Mouse (Mus musculus) liver, adult (tissue): ENCODE data around the gene Hk2.

Experiments used
- GATA4 ChIP-seq: IDR thresholded peaks from 2 replicates; pipeline ENCODE4 v1.6.1; 2014; ENCODE audit warnings: mild to moderate bottlenecking, low read length; ENCODE audit not compliant: insufficient replicate concordance

Hk2 gene

GRCm38 (mm10) chr6:82756799-82757210 is 17.4 kb downstream of the Hk2 start:
- TF ChIP-seq GATA4 = no peak

- TF ChIP-seq GATA4 = no peak
Observed at GRCm38 (mm10) chr6:82756216-82756615, 18.0 kb downstream of the Hk2 start.

- TF ChIP-seq GATA4 = no peak
Observed at GRCm38 (mm10) chr6:82755338-82755737, 18.9 kb downstream of the Hk2 start.

DNA sequence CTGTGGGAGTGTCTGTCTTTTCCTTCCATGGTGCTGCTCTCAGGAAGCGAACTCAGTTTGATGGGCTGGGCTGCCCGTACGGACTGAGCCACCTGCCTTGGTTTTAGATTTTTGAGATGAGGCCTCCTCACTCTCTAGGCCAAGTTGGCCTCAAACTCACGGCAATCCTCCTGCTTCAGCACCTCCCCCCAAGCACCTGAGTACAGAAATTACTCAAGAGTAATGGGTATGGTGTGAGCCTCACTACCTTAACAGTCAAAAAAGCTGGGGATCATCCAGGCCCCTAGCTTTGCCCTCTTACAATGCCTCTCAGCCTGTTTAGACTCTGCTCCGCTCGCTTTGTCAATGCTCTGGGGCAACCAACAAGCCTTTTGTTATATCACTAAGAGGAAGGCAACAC is 19.5 kb downstream of the Hk2 start:
- no peak for TF ChIP-seq GATA4

DNA sequence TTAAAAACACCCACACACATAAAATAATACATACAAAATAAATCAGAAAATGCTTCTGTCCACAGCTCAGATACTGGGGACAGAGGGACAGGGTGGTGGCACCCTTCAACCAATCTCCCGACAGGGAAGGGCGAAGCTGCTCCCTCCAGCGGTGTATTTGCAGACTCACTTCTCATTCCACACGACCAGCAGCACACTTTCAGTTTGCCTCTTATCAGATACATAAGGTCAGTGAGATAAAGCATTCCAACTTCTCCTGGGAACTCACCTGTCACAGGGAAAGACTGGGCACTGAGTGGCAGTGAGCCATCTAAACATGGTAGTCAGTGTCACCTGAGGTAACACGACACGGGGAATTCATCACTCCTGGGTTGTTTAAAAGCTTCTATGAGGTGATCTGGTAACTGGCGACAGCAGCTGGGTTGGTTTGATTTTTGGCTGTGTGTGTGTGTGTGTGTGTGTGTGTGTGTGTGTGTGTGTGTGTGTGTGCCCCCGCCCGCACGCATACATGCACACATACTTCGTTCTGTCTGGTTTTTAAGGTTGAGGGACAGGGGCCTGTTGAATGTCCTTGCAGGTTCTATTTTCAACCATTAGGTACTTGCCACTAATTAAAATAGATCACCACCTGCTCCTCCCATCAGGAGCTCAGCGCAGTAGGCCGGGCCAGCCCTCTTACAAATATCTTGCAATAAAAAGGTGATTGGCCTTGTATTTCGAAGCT is 20.5 kb downstream of the Hk2 start:
- no peak for TF ChIP-seq GATA4

DNA sequence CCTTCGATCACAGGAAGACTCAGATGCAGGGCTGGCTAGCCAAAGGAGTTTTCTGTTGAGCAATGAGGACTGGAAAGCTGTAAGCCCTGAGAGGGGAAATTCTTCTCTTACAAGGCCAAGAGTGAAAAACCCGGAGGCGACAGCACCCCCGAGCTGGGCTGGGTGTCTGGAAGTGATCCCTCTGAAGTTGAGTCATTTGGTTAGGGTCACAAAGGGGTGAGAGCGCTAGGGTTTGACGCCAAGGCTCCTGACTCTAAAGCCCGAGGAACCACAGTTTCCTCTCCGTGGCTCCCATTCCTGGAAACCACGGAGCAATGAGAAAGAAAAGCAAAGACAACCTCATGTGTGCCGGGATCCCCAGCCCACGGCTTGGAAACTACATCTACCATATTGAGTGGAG is 21.2 kb downstream of the Hk2 start:
- TF ChIP-seq GATA4 = no peak

- TF ChIP-seq GATA4 = no peak
Observed at GRCm38 (mm10) chr6:82751791-82752190, 22.5 kb downstream of the Hk2 start.

GRCm38 (mm10) chr6:82751031-82751430 is 23.2 kb downstream of the Hk2 start:
- no peak for TF ChIP-seq GATA4

- no peak for TF ChIP-seq GATA4
Observed at GRCm38 (mm10) chr6:82750063-82750462, 24.2 kb downstream of the Hk2 start.

DNA sequence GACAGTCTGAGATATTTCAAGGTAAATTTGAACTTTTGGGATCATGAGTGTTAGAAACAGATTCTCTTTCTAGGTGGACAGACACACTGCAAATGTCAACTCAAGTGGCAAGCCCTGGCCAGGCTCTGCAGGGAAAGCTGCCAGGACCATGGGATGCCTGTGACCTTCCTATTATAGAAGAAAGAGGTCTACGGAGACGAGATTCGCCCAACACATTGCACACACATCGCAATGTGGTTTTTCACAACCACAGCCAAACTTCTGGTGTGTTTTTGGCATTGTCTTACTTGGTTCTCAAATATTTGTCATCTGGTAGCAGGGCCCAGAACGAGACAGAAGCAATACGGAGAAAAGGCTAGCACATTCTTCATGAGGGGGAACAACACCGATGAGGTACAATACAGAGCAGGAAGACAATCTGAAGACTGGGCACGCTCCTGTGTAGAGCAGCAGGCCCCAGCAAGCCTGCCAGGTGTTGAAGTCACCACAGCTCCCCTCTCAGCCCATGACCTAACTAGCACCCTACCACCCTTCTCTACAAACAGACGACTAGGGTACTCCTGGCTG is 26.1 kb downstream of the Hk2 start:
- no peak for TF ChIP-seq GATA4

DNA sequence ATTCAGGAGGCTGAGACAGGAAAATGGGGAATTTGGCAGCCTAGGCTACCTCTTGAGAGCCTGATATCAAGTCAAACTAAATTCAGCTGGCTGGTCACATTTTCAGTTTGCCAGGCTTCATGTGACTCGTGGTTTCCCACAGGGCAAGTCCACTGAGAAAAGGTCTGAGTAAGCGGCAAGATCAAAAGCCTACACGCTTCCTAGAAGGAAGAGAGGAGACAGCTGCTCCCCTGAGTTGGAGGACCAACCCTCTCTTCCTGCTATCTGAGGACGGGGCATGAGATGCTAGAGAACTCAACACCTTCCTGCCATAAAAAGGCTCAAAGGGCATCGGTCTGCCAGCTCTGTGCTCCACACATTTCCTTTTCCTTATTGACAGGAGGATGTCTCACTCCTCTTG is 27.2 kb downstream of the Hk2 start:
- no peak for TF ChIP-seq GATA4

DNA sequence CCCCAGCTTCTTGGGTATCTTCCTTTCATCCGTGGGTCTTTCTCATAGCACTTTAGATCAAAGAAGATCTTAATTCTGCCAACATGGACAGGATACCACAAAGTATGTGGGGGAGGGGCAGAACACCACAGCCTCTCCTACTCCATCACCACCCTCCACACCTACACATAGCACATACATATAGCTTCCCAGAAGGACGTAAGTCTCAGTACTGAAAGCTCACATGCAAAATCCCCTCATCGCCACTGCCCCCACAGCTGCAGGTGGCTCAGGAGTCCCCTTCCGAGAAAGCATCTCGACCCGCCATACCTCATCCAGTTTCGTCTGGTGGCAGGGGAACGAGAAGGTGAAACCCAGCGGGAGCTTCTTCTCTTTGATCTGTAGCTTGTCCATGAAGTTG is 29.7 kb downstream of the Hk2 start:
- TF ChIP-seq GATA4 = no peak

DNA sequence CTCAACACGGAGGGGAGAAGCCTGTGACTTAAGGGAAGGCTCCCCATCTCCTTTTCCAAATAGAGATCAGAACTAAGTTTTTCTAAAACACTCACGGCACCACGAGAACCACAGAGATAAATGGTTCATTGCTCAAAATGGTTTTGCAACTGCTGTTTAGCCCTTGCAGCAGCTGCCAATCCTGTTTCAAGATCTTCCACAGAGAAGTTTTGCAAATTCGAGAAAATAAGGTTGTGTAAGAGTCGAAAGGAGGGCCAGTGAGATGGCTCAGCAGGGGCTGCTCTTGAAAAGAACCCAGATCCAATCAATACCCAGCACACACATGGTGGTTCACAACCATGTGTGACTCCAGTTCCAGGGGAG is 32.8 kb downstream of the Hk2 start:
- TF ChIP-seq GATA4 = no peak

GRCm38 (mm10) chr6:82740868-82741517 is 33.3 kb downstream of the Hk2 start:
- TF ChIP-seq GATA4 = no peak

DNA sequence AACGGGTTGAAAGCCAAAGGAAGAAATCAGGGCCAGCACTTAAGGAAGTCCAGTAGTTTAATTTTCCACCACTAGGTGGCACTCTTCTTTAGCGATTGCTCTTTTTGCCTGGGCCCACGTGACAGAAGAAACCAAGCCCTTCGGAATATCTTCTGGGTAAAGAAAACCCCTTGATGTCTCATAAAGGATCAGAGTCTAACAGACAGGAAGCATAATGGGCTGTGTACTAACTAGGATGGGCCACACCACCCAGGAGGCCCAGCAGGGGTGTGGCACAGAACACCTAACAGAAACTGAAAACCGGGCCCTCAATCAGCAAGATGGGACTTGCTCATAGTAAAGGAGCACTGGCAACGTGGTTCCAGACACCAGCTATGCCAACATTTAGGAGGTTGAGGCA is 34.0 kb downstream of the Hk2 start:
- no peak for TF ChIP-seq GATA4
